In the genomic region with DNA sequence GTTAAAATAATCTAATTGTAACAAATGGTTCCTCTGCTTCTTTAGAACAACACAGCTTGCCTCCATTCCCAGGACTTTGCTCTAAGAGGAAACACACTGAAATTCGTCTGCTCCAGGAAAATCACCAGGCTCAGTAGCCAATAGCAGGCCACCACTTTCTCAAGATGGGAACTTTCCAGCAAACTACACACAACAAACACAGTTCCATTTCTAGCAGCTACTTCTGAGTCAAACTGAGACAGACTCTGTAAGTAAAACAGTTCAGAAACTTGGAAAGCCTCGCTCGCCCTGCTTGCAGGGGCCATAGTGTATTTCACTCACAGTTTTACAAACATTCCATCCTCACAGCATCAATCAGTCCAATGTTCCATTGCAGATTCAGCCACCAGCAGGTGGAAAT, we compare ENCODE assay signal across 20 mouse cellular contexts. TPM values are rescaled to one million over a fixed set of nuclear protein-coding genes. Genes with fewer than 3 reads are reported as not detected.
DNase-seq lines count a peak whose midpoint lies in the region; ATAC-seq and TF ChIP-seq lines count a peak whose summit lies in the region.
"Had no signal": no experiment of that assay in that cellular context is flagged by ENCODE, and none has a peak within 500 bp of the region (broad histone marks: within the 10 kb centered on the region; RNA-seq: fewer than 3 reads in every experiment).

No protein-coding gene starts in this region.

- no peak overlapping the region for H3K4me3 ChIP-seq in gastrocnemius, adult 2 months
- H3K4me3 ChIP-seq in liver, adult 2 months (ENCODE audit: insufficient read depth, low read depth, low read length) = no peak overlapping the region
- no peak overlapping the region for H3K4me3 ChIP-seq in CH12.LX (replicated peaks in 1 of 3; ENCODE audit: low read depth in 2 of 3, low read length in 2 of 3, poor library complexity in 1 of 3)
- no peak overlapping the region for H3K4me3 ChIP-seq in liver, embryonic 15.5 days (replicated peaks)
- H3K4me3 ChIP-seq in hindbrain, embryonic 16.5 days (ENCODE audit: low read length) = no peak overlapping the region
- H3K4me3 ChIP-seq: kidney, embryonic 15.5 days; midbrain, embryonic 12.5 days had no signal

- H3K36me3 ChIP-seq in liver, adult 2 months (ENCODE audit: control insufficient read depth, insufficient read depth, low read length) = no peaks in the 10 kb centered on the region
- H3K36me3 ChIP-seq in CH12.LX (replicated peaks in 1 of 2; ENCODE audit: control insufficient read depth in 1 of 2, insufficient read depth in 1 of 2, low read length in 1 of 2) = peaks cover 0 to 5% of the 10 kb centered on the region in 2 experiments
- H3K36me3 ChIP-seq in liver, embryonic 15.5 days (replicated peaks) = no peaks in the 10 kb centered on the region
- no peaks in the 10 kb centered on the region for H3K36me3 ChIP-seq in hindbrain, embryonic 16.5 days (ENCODE audit: control insufficient read depth, insufficient read depth, low read length)
- H3K36me3 ChIP-seq: kidney, embryonic 15.5 days; midbrain, embryonic 12.5 days had no signal

- H3K9me3 ChIP-seq in CH12.LX (replicated peaks; ENCODE audit: low read length) = no peaks in the 10 kb centered on the region
- H3K9me3 ChIP-seq in liver, embryonic 15.5 days (replicated peaks) = no peaks in the 10 kb centered on the region
- no peaks in the 10 kb centered on the region for H3K9me3 ChIP-seq in hindbrain, embryonic 16.5 days (ENCODE audit: control insufficient read depth, low read length)
- H3K9me3 ChIP-seq: kidney, embryonic 15.5 days; midbrain, embryonic 12.5 days had no signal

- peak; percentile 74 for TF ChIP-seq EP300 in CH12.LX (IDR thresholded peaks at IDR 0.05; ENCODE audit: low read length)

- in situ Hi-C loops in CH12.LX (cut with MboI; ENCODE audit: low pct_ligation_motif_present, low pct_unique_long_range_greater_than_20kb, low sequenced_read_pairs) = no loop called here

- TF ChIP-seq POLR2A in liver, adult 2 months (IDR thresholded peaks at IDR 0.05; ENCODE audit: extremely low read depth, insufficient read depth, low read length) = no peak
- no peak for TF ChIP-seq POLR2A in CH12.LX (IDR thresholded peaks at IDR 0.05; ENCODE audit: low read depth, low read length)

- H3K79me2 ChIP-seq in liver, adult 2 months (ENCODE audit: control insufficient read depth, insufficient read depth, low read length) = peaks cover 40% of the 10 kb centered on the region; the same call in 1 of the 2 replicates
- peaks cover 75% of the 10 kb centered on the region for H3K79me2 ChIP-seq in CH12.LX (replicated peaks; ENCODE audit: control insufficient read depth, extremely low read depth, insufficient read depth, poor library complexity, severe bottlenecking)

- TF ChIP-seq CTCF in gastrocnemius, adult 2 months (IDR thresholded peaks at IDR 0.05) = no peak
- TF ChIP-seq CTCF in liver, adult 2 months (IDR thresholded peaks at IDR 0.05; ENCODE audit: low read depth, low read length) = no peak
- TF ChIP-seq CTCF in CH12.LX (conservative IDR thresholded peaks at IDR 0.05 in 1 of 2, IDR thresholded peaks at IDR 0.05 in 1 of 2; ENCODE audit: low read depth in 2 of 2, low read length in 2 of 2) = no peak

- H3K9ac ChIP-seq in liver, adult 2 months (ENCODE audit: low read depth, low read length) = no peak overlapping the region
- H3K9ac ChIP-seq in CH12.LX (ENCODE audit: insufficient read depth, low read depth) = peak overlapping the region; percentile 37; the same call in 1 of the 2 replicates
- no peak overlapping the region; the same call in 1 of the 2 replicates for H3K9ac ChIP-seq in liver, embryonic 15.5 days
- H3K9ac ChIP-seq in hindbrain, embryonic 16.5 days (ENCODE audit: low read depth, low read length) = no peak overlapping the region; the same call in 1 of the 2 replicates
- H3K9ac ChIP-seq: kidney, embryonic 15.5 days; lung, embryonic 14.5 days; midbrain, embryonic 12.5 days had no signal

- peaks cover 42% of the 10 kb centered on the region for H3K4me1 ChIP-seq in liver, adult 2 months (ENCODE audit: control insufficient read depth, insufficient read depth, low read length)
- H3K4me1 ChIP-seq in CH12.LX (ENCODE audit: control insufficient read depth in 1 of 2, insufficient read depth in 2 of 2) = peaks cover 12 to 74% of the 10 kb centered on the region in 2 experiments
- peaks cover 67% of the 10 kb centered on the region for H3K4me1 ChIP-seq in liver, embryonic 15.5 days (replicated peaks)
- H3K4me1 ChIP-seq in hindbrain, embryonic 16.5 days (ENCODE audit: control insufficient read depth, insufficient read depth, low read depth, low read length) = peaks cover 28% of the 10 kb centered on the region

- ATAC-seq in liver, embryonic 15.5 days (ENCODE audit: insufficient read depth) = no peak
- no peak for ATAC-seq in hindbrain, embryonic 16.5 days
- ATAC-seq: inflammation-experienced regulatory T-cells, adult 6 months had no signal

- peak overlapping the region; percentile 98; the same call in 1 of the 2 replicates for H3K27ac ChIP-seq in gastrocnemius, adult 2 months
- peak overlapping the region; percentile 52 for H3K27ac ChIP-seq in liver, adult 2 months (replicated peaks; ENCODE audit: insufficient read depth, low read depth, low read length)
- H3K27ac ChIP-seq in CH12.LX (ENCODE audit: insufficient read depth, low read depth) = peak overlapping the region; percentile 46; the same call in 1 of the 2 replicates
- 0 out of 2 replicates have a peak overlapping the region, but pooled peaks have one; percentile 7 for H3K27ac ChIP-seq in liver, embryonic 15.5 days (replicated peaks)
- H3K27ac ChIP-seq in hindbrain, embryonic 16.5 days (ENCODE audit: low read depth, low read length) = no peak overlapping the region
- H3K27ac ChIP-seq: kidney, embryonic 15.5 days; macrophage; midbrain, embryonic 12.5 days had no signal

- dilution Hi-C loops in CH12.LX (cut with MboI; ENCODE audit: extremely low pct_ligation_motif_present, extremely low pct_unique_long_range_greater_than_20kb, low sequenced_read_pairs) = no loop called here

- H3K4me2 ChIP-seq in CH12.LX (ENCODE audit: insufficient read depth, low read depth, poor library complexity, severe bottlenecking) = peak overlapping the region; percentile 72
- peak overlapping the region; percentile 92 for H3K4me2 ChIP-seq in liver, embryonic 15.5 days
- no peak overlapping the region for H3K4me2 ChIP-seq in hindbrain, embryonic 16.5 days (ENCODE audit: low read length)
- H3K4me2 ChIP-seq: kidney, embryonic 15.5 days; midbrain, embryonic 12.5 days had no signal

- intact Hi-C loops in gastrocnemius, adult 2 months (cut with DNase I) = no loop called here
- intact Hi-C loops in gastrocnemius, postnatal 14 days (cut with DNase I; ENCODE audit: low total_unique reads) = no loop called here

- no peak for TF ChIP-seq RAD21 in CH12.LX (IDR thresholded peaks at IDR 0.05; ENCODE audit: low read depth, low read length)

- 33% methylated on average over 3 of the region's 3 CpGs for WGBS in liver, adult 2 months
- WGBS in liver, embryonic 15.5 days (ENCODE audit: insufficient replicate concordance) = 72% methylated on average over 3 of the region's 3 CpGs
- WGBS in hindbrain, embryonic 16.5 days = 84% methylated on average over 3 of the region's 3 CpGs

- DNase-seq in gastrocnemius, adult 2 months = no peak
- no peak for DNase-seq in gastrocnemius, postnatal 14 days
- peak; percentile 74 for DNase-seq in liver, adult 2 months (ENCODE audit: extremely low read depth, low read depth, low spot score)
- DNase-seq in liver = no peak
- peak; percentile 42 for DNase-seq in CH12.LX (ENCODE audit: extremely low read depth)
- DNase-seq in cerebellum, postnatal 14 days = no peak
- DNase-seq: adrenal gland, postnatal 14 days; cerebellum, adult 11-12 months; cerebellum, postnatal 25 days; embryo, embryonic 11 days; heart, postnatal 4 days; lung, embryonic 14.5 days; right cerebral cortex, postnatal 4 days; thymus, postnatal 14 days had no signal

- H3K27me3 ChIP-seq in liver, adult 2 months (ENCODE audit: control insufficient read depth, insufficient read depth, low read length) = no peaks in the 10 kb centered on the region
- H3K27me3 ChIP-seq in CH12.LX (replicated peaks) = no peaks in the 10 kb centered on the region
- H3K27me3 ChIP-seq in liver, embryonic 15.5 days = no peaks in the 10 kb centered on the region
- no peaks in the 10 kb centered on the region for H3K27me3 ChIP-seq in hindbrain, embryonic 16.5 days (replicated peaks; ENCODE audit: control insufficient read depth, insufficient read depth, low read length)
- H3K27me3 ChIP-seq: kidney, embryonic 15.5 days; midbrain, embryonic 12.5 days had no signal

TF ChIP-seq in CH12.LX, 34 proteins besides CTCF, POLR2A, EP300 and RAD21 (continues in another document):
- TF ChIP-seq HCFC1 (IDR thresholded peaks at IDR 0.05; ENCODE audit: low read depth, low read length) = peak; percentile 14; the same call in 1 of the 2 replicates
- no peak for TF ChIP-seq ZC3H11A (IDR thresholded peaks at IDR 0.05; ENCODE audit: low read depth, low read length)
- peak; percentile 56 for TF ChIP-seq JUN (IDR thresholded peaks at IDR 0.05; ENCODE audit: insufficient read depth, low read depth, low read length)
- TF ChIP-seq NELFE (IDR thresholded peaks at IDR 0.05; ENCODE audit: low read depth, low read length) = no peak
- TF ChIP-seq MAX (IDR thresholded peaks at IDR 0.05; ENCODE audit: low read length) = no peak
- TF ChIP-seq TCF12 (IDR thresholded peaks at IDR 0.05; ENCODE audit: low read depth, low read length) = no peak
- no peak for TF ChIP-seq TBP (conservative IDR thresholded peaks at IDR 0.05; ENCODE audit: low read depth, low read length)
- TF ChIP-seq MAZ (IDR thresholded peaks at IDR 0.05; ENCODE audit: low read depth, low read length) = no peak

RNA-seq across cellular contexts. Expression of gene Setd3, which starts 2.7 kb away (rescaled TPM):
- total RNA-seq in gastrocnemius, adult 2 months (2021) = 100 to 1,000 TPM; 100 to 106 TPM
- total RNA-seq in gastrocnemius, postnatal 14 days (2021) = 10 to 100 TPM; 69.6 to 75.0 TPM
- total RNA-seq in liver, adult 2 months (2014; rRNA removed) = 60.9 and 70.4 TPM in 2 replicates
- polyA plus RNA-seq in liver, adult 2 months (2012; rRNA removed) = 17.6 and 19.3 TPM in 2 replicates
- 44.2 and 44.3 TPM in 2 replicates for total RNA-seq in CH12.LX (2012; rRNA removed)
- 65.9 and 76.2 TPM in 2 replicates for total RNA-seq in CH12.LX (2014; rRNA removed)
- polyA plus RNA-seq in CH12.LX (2012; ENCODE audit: insufficient read length, low read depth) = 55.8 and 60.2 TPM in 2 replicates
- 53.8 and 56.0 TPM in 2 replicates for polyA plus RNA-seq in liver, embryonic 15.5 days (2015; fragmentation: Nextera tagmentation; extraction: Ambion mirVana)
- polyA plus RNA-seq in hindbrain, embryonic 16.5 days (2015; fragmentation: Nextera tagmentation; extraction: Ambion mirVana) = 93.6 and 97.6 TPM in 2 replicates

RNA-seq across cellular contexts. Expression of gene Ccnk, which starts 3.0 kb away (rescaled TPM):
- 100 to 1,000 TPM in 1 of 2 experiments, 10 to 100 TPM in 1; 92.4 to 148 TPM for total RNA-seq in gastrocnemius, adult 2 months (2021)
- total RNA-seq in gastrocnemius, postnatal 14 days (2021) = 10 to 100 TPM; 28.2 to 35.0 TPM
- total RNA-seq in liver, adult 2 months (2014; rRNA removed) = 4.1 and 5.9 TPM in 2 replicates
- polyA plus RNA-seq in liver, adult 2 months (2012; rRNA removed) = 5.8 and 8.5 TPM in 2 replicates
- total RNA-seq in CH12.LX (2012; rRNA removed) (8.3 and 10.1 TPM in 2 replicates), CH12.LX (2014; rRNA removed) (5.2 and 9.2 TPM in 2 replicates)
- 51.1 and 66.8 TPM in 2 replicates for polyA plus RNA-seq in CH12.LX (2012; ENCODE audit: insufficient read length, low read depth)
- polyA plus RNA-seq in liver, embryonic 15.5 days (2015; fragmentation: Nextera tagmentation; extraction: Ambion mirVana) = 1.4 and 1.7 TPM in 2 replicates
- 2.2 and 2.6 TPM in 2 replicates for polyA plus RNA-seq in hindbrain, embryonic 16.5 days (2015; fragmentation: Nextera tagmentation; extraction: Ambion mirVana)

Comparison
In these comparisons a context has a peak if more than half of its experiments do, and no peak if none do; other contexts are left out.
1. DNase-seq: peak in liver, adult 2 months (single experiment) and CH12.LX (single experiment); none in gastrocnemius, adult 2 months (single experiment), gastrocnemius, postnatal 14 days (single experiment), liver (single experiment) and cerebellum, postnatal 14 days (0 of 2).